Mouse (Mus musculus) adrenal gland, adult 18-20 months (tissue): ENCODE data around the gene Klhl26. TPM values are rescaled to one million over a fixed set of nuclear protein-coding genes. Genes with fewer than 3 reads are reported as not detected.
A peak's percentile ranks its signal among the peaks of the same experiment; 100 is the strongest.

Source experiments
- DNase-seq, 2 experiments: peaks; one replicate each; pipeline ENCODE4 v3.0.0; 2021 to 2022; ENCODE audit warnings: low spot score in 2 of 2
- total RNA-seq, 2 experiments: library from RNA; stranded (reverse); gene quantifications; 1 replicate in 1 of 2; 2 replicates in 1 of 2; pipeline ENCODE4 v1.2.3; 2021

Gene Klhl26
- total RNA-seq, 2 experiments from 2014 or later: 26.0 to 27.0 TPM

DNA sequence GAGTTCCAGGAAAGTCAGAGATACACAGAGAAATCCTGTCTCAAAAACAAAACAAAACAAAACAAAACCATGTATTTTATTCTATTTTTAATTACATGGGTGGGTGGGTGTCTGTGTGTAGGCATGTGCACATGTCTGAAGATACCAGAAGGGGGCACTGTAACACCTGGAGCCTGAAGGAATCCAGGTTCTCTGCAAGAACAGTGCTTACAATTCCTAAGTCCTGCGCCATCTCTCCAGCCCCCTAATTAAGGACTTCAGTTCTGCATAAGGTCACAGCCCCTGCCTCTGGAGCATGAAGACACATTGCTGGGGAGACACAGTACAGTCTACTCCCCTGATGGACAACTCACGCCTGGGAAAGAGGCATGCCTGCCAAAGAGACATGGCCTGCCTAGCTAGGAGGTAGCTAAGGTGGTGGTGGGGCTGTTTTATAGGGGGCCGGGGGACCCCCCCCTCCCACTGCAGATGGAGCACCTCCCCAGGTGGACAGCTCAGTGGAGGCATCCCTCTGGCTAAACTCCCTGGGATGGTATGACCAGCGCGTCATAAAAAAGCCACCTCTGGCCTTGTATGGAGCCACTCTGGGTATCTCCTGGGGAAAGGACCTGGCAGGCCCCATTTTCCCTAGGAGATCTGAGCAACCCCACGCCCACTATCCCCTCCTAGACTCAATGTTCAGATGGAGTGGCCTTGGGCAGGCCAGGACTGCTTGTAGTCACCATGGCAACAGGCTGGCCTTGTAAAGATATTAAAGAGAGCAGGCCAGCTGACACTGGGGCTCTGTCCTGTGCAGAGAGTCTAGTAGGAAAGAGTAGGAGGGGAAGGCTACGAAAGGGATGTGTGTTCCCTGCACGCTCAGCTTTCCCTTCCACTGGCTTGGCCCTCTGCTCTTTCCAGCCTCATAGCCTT is 61.0 kb downstream of the Klhl26 start:
- peak in 1 of 2 experiments; percentile 38 for DNase-seq

DNA sequence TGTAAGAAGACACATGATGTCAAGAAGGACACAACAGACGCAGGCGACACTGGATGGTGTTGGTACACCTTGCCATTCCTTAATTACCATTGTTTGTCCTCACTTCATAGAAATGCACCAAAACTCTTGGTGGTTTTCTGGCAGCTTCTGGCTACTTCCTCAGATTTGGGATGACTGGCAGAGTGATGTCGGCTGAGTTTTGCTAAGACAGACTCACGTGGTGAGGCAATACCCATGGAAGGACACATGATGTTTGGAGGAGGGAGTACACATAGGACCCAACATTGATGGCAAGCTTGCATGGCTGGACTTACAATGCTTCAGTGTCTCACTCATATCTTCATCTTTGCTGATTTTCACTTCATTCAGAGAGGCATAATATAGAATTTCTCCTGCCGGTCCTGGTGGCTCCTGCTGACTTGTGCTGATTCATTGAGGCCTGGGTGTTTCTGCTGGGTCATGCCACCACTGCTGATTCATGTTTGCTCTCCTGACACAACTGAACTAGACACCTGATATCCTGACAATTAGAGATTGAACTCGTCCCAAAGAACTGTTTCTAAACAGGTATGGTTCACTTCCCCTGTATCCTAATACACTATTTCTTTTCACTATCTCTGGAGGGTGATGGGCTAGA is 62.3 kb downstream of the Klhl26 start:
- no peak for DNase-seq

DNA sequence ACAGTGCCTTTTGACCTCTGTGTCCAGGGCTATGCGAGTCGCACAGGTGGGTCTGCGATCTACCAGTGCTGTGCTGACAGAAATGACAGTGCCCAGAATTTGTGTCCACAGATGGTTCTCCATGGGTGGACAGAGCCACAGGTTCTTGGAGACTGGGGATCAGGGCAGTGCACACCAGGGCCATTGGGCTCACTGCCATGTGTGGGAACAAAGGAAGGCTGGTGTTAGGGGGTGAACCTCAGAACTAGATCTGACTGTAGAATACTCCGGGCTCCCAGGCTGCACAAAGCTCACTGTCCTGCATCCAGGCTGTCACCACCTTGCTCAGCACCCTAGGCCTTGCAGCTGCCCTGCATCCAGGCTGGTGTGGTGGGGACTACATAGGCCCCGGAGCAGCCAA is 66.5 kb downstream of the Klhl26 start:
- DNase-seq: no peak

DNA sequence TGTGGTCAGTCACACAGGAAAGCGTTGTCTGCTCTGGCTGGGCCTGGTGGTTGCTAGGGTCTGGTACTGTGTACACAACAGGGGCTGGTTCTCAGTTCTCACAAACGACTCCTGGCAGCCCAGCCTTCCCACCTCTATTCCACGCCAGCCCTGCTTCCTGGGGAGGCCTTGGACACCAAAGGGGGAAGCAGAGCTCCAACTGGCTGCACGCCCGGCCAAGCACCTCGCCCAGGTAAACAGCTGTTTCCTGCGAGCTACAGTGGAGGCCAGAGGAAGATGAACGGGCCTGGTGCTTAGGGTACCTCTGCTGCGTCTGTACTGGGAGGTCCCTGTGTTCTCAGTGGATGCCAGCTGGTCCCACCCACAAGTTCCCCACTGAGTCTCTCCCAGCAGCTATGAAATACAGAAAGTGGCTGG is 67.3 kb downstream of the Klhl26 start:
- DNase-seq: no peak

DNA sequence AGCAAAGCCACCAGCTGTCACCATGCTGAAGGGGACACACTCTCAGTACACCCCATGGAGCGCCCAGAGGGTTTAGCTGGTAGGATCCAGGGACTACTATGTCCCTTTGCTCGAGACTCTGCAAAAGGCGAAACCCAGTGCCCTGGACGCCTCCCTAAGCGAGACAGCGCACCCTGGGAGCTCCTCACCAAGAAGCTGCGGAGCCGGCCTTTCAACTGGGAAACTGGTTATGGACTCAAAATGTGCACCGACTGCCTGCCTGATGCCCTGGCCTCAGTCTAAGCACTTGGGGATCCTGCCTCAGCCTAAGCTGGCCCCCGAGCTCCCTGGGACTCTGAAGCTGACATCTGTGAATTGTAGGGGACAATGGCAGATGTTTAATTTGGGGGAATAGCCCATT is 67.7 kb downstream of the Klhl26 start:
- no peak for DNase-seq

DNA sequence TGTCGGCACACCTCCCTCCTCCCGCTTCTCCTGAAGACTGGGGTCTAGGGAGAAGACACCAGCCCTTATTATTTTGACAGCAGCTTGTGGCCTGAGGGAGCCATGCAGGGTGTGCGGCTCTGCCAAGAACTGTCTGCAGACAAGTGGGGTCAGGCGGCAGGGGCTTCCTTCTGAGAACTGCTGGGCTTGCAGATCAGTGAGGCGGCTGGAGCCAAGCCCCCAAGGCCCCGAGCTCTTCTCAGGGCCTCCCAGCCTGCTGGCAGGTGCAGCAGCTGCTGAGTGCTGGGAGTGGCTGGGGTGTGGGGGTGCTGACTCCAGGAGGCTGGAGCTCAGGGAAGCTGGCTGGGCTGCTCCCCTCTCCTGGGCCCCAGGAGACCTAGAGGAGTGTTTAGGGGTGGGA is 68.5 kb downstream of the Klhl26 start:
- DNase-seq: no peak

DNA sequence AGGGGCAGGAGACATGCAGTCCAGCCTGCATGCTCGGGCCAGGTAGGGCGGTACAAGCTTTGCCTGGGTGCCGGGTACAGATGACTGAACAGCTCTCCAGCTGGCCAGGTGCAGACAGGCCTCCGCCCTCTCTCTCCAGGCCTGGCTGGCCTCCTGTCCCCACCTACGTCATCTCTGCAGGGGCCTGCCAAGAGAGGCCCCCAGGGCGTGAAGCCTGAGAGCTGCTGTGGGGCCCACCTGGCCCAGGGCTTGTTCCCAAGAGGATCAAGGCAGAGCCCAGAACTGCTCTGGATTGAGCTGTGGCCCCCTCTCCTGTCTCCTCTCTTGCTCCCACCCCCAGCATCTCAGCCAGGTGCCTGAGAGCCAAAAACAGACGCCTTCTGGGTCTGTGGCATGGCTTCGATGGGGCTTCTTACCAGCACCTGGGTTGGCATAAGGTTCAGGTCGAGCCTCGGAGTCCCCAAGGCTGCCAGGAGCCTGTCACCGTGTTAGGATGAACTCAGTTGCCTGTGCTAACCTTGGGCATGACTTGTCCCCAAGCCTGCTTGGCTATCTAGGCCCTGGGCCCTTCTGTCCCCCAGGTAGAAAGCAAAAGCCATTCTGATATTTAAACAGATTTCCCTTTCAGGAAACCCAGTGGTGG is 70.2 kb downstream of the Klhl26 start:
- DNase-seq: no peak

DNA sequence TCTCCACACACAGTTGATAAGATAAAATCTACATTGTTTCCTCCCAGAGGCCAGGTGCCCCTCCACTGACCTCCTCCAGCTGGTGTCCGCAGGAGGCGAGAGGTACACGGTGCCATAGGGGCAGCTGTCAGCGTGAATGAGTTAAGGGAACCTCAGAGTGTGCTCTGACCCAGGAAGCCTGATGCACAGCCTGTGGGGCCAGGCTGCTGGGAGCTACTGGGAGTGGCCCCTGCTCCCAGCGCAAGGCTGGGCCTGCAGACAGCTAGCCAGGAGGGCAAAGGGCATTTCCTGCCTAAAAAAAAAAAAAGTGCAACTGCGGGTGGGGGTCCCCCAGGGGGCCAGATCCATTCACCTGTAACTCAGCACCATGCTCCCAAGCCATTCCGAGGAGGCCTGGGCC is 71.6 kb downstream of the Klhl26 start:
- DNase-seq: no peak

DNA sequence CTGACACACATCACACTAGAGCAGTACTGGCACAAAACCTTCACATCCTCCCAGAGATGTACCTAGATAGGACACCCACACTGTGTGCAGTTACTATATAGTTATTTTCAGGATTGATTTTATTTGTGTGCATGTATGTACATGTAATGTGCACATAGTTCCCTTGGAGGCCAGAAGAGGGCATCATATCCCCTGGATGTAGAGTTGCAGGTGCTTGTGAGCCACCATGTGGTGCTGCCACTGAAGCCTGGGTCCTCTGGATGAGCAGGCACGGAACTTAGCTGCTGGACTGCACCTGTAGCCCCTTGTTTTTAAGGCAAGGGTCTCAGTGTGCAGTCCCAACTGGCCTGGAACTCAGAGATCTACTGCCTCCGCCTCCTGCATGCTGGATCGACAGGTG is 72.6 kb downstream of the Klhl26 start:
- no peak for DNase-seq

Other genes starting within 250 kb of the Klhl26 start
- 10 to 100 TPM; 31.4 to 33.7 TPM for gene Sugp2, start 242.7 kb downstream of the Klhl26 start, total RNA-seq
- 10 to 100 TPM; 10.9 to 13.6 TPM for gene Armc6, start 242.5 kb downstream of the Klhl26 start, total RNA-seq
- gene Homer3, start 194.1 kb downstream of the Klhl26 start, total RNA-seq: 10 to 100 TPM; 18.5 to 19.8 TPM
- gene Ddx49, start 174.5 kb downstream of the Klhl26 start, total RNA-seq: 10 to 100 TPM; 63.9 to 70.5 TPM
- gene Cope, start 174.4 kb downstream of the Klhl26 start, total RNA-seq: 100 to 1,000 TPM; 185 to 205 TPM
- 1 to 10 TPM; 2.0 to 2.5 TPM for gene Cers1, start 161.2 kb downstream of the Klhl26 start, total RNA-seq
- not detected for gene Gdf1, start 147.2 kb downstream of the Klhl26 start, total RNA-seq
- 10 to 100 TPM; 64.0 to 70.2 TPM for gene Upf1, start 123.7 kb downstream of the Klhl26 start, total RNA-seq
- under 1 TPM in 1 of 2 experiments, not detected in 1; 0.35 TPM for gene Comp, start 103.4 kb downstream of the Klhl26 start, total RNA-seq
- 10 to 100 TPM; 19.3 to 22.3 TPM for gene Crtc1, start 37.4 kb downstream of the Klhl26 start, total RNA-seq
- gene Tmem59l, start 10.4 kb upstream of the Klhl26 start, total RNA-seq: 10 to 100 TPM; 20.4 to 26.4 TPM
- gene Crlf1, start 16.2 kb upstream of the Klhl26 start, total RNA-seq: 1 to 10 TPM in 1 of 2 experiments, under 1 TPM in 1; 0.74 to 1.6 TPM
- 100 to 1,000 TPM; 155 to 174 TPM for gene Rex1bd, start 29.8 kb upstream of the Klhl26 start, total RNA-seq
- 1,000 to 10,000 TPM; 1,449 to 1,570 TPM for gene Uba52, start 33.8 kb upstream of the Klhl26 start, total RNA-seq
- gene Fkbp8, start 50.8 kb upstream of the Klhl26 start, total RNA-seq: 100 to 1,000 TPM; 257 to 332 TPM
- gene Kxd1, start 51.0 kb upstream of the Klhl26 start, total RNA-seq: 10 to 100 TPM; 68.1 to 76.3 TPM
- 10 to 100 TPM; 23.1 to 26.6 TPM for gene Ell, start 62.5 kb upstream of the Klhl26 start, total RNA-seq
- gene Isyna1, start 117.4 kb upstream of the Klhl26 start, total RNA-seq: 100 to 1,000 TPM; 115 to 165 TPM
- gene Ssbp4, start 131.9 kb upstream of the Klhl26 start, total RNA-seq: 10 to 100 TPM; 78.5 to 86.9 TPM
- gene Lrrc25, start 139.2 kb upstream of the Klhl26 start, total RNA-seq: 1 to 10 TPM; 1.4 to 3.0 TPM
- 1 to 10 TPM; 2.2 to 6.4 TPM for gene Gdf15, start 155.5 kb upstream of the Klhl26 start, total RNA-seq
- 100 to 1,000 TPM; 101 to 153 TPM for gene Pgpep1, start 183.4 kb upstream of the Klhl26 start, total RNA-seq
- gene Lsm4, start 196.3 kb upstream of the Klhl26 start, total RNA-seq: 10 to 100 TPM; 73.2 to 75.9 TPM
- gene Jund, start 222.0 kb upstream of the Klhl26 start, total RNA-seq: 100 to 1,000 TPM; 228 to 252 TPM
- under 1 TPM in 1 of 2 experiments, not detected in 1; 0.10 TPM for gene Iqcn, start 226.5 kb upstream of the Klhl26 start, total RNA-seq
- under 1 TPM in 1 of 2 experiments, not detected in 1; 0.53 TPM for gene Gm3336, start 241.6 kb upstream of the Klhl26 start, total RNA-seq
- gene Pde4c, start 246.8 kb upstream of the Klhl26 start, total RNA-seq: under 1 TPM; 0.42 to 0.86 TPM